Mouse (Mus musculus) right cerebral cortex, postnatal 4 days (tissue): Measurements from ENCODE around the gene Epor.

Experiments used
- DNase-seq: peaks from one replicate; pipeline ENCODE4 v3.0.0-alpha.2; 2022

Epor gene

DNA sequence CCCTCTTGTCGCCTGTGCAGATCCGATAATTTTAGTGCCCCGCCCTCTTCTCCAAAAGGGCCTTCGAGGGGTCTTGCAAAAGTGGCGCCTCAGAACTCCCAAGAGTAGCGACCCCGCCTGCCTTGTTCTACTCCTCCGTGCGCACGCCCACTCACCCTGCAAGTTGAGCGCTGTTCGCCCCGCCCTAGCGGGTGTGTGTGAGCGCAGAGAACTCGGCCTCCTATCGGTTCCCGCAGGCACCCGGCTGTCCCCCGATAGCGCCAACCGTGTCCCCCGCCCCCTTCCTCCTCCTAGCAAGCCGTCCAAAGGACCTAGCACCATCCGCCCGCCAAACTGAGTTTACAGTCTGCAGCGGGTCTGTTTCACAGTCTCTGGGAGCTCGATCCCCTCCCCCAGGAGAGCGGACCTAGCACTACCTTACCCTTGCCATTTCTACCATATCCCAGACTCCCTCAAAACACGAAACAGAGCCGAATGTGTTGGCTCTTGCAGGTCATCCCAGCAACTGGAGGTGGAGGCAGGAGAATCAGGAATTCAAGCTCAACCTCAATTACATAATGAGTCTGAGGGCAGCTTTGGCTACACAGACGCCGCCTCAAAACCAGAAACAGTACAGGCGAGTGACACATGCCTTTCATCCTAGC lies 768 bp downstream of the Epor start:
- peak; percentile 60 for DNase-seq

- no peak for DNase-seq
These were observed 1.3 kb downstream of the Epor start for GRCm38 (mm10) chr9:21962010-21962409.

DNA sequence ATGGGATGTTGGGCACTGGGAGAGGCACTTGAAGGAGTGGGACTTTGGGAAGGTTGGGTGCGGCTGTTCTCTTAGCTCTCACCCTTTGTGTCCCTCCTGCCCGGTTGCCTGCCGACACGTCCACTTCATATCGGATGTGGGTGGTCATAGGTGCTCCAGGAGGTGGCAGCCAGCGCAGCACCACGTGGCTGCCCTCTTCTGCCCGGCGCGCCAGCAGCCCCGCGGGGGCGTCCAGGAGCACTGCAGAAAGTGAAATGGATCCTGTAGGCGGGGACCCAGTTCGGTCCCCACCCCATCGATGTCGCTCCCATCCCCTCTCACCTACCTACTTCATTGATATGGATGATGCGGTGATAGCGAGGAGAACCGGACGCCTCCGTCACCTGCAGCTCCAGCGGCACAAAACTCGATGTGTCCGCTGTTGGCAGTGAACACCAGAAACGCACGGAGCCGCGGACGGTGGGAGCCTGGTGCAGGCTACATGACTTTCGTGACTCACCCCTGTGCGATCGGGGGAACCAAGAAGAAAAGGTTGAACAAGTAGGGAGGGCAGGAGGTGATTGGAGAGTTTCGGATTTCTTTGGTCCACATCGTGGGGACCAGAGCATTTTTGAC lies 1.8 kb downstream of the Epor start:
- no peak for DNase-seq

DNA sequence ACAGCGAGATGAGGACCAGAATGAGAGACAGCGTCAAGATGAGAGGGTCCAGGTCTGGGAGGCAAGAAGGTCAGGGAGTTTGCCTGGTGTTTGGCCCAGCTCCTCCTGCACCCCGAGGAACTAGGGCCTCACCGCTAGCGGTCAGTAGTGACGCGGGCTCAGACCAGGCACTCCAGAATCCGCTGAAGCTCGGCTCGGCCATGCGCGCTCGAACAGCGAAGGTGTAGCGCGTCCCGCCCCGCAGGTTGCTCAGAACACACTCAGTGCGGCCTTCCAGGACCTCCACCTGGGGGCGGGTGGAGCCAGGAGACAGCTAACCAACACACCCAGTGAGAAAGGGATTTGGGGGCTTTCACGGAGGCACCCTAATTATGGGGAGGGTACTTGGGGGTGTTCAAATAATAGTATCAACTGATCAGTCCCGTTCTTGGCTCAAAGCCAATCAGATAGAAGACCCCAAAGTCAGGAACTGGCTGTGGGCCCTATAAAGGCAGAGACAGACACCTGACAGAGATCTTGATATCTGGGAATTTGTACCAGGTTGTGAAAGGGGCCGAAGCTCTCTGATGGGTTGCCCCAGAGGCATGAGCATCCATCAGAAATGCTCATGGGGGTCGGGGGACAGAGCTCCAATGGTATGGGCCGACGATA lies 2.6 kb downstream of the Epor start:
- DNase-seq, result no peak

- DNase-seq, result no peak
These were observed 3.2 kb downstream of the Epor start for GRCm38 (mm10) chr9:21960135-21960534.

GRCm38 (mm10) chr9:21959244-21959643 lies 4.1 kb downstream of the Epor start:
- no peak for DNase-seq

DNA sequence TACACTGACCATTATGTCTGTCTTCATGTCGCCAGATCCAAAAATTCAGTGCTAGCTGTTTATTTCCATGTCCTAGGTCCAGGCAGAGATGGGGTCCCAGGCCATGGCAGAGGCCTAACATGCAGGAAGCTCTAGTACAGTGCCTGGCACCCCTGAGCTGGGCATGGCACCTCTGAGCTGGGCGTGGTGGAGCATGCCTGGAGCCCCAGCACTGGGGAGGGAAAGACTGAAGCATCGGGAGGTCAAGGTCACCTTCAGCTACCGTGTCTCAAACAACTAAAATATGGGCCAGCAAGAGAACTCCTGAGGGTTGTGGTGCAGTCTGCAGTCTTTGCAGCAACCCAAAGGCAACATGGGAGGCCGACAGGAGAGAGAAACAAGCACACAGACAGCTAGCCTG lies 4.9 kb downstream of the Epor start:
- no peak for DNase-seq

DNA sequence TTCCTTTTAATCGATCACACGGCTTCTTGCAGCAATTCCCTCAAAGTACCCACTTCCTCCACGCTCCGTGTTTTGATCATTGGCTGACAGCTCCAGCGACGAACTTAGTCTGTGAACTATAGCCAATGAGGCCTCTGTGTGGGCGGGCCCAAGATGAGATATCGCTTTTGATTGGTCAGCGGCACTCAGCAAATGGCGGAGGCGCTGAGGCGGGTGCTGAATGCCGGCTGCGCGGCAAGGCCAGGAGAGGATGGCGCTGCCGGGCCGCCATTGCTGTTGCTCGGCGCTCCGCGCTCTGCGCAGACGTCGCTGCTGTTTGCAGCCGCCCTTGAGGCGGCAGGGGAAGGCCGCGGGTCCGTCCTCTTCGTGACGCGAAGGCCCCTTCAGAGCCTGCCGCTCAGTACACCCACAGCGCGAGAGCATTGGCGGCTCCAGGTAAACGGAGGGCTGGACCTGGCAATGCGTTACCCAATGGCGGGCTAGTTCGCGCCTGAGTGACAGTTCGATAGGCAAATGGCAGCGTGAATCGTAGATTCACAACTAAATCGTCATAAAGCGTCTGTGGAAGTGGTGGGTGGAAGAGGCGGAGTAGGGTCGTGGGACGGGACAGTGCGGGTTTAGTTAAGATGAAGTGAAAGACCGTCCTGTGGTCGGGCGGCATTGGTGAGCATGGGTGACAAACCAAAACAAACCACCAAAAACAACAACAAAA lies 7.6 kb downstream of the Epor start, which contains the start of gene Swsap1:
Swsap1 (plus strand) TSS at position 186 of the 712 bp plus-strand sequence.
- peak; percentile 96 for DNase-seq

DNA sequence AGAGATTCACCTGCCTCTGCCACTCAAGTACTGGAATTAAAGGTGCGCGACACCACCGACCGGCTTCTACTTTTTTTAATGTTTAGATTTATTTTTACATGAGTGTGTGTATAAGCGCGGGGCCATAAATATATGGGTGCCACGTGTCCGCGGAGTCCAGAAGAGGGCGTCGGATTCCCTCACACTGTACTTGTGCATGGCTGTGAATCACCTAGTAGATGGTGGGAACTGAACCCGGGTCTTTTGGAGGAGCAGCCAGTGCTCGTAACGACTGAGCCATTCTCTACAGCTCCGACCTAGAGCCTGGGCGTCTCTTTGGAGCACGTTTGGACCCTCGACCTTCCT lies 8.1 kb downstream of the Epor start:
- DNase-seq, result no peak

DNA sequence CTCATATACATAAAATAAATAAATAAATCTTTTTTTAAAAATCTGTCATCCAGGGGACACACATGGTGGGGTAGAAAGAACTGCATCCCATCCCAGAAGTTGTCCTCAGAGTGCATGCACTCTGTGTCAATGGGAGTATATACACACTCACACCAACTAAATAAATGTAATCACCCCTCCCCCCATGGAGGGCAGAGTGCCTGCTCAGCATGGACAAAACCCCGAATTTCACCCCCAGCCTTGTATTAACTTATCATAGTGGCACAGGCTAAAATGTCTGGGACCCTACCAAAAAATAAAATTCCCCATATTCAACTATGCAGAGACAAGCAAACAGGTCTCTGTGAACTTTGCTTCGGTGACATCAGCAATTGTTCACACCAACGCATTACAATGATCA lies 8.7 kb downstream of the Epor start:
- no peak for DNase-seq

DNA sequence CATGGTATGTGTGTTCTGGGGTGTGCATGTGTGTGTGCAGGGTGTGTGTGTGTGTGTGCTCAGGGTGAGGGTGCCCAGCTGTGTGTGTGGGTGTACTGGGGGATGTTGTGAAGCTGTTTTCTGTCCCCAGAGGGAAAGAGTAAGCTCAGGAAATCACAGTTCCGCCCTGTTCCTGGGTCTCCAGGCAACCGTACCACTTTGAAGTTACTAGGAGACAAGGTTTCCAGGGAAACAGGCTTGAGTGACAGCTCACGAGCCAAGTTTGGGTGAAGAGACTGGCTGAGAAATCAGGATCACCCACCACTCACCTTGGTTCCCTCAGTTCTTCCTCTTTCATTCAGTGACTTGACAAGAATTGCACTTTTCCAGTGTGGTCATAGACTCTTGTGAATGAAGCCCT lies 9.7 kb downstream of the Epor start:
- peak; percentile 51 for DNase-seq

GRCm38 (mm10) chr9:21951977-21952376 lies 11.3 kb downstream of the Epor start:
- DNase-seq, result no peak

DNA sequence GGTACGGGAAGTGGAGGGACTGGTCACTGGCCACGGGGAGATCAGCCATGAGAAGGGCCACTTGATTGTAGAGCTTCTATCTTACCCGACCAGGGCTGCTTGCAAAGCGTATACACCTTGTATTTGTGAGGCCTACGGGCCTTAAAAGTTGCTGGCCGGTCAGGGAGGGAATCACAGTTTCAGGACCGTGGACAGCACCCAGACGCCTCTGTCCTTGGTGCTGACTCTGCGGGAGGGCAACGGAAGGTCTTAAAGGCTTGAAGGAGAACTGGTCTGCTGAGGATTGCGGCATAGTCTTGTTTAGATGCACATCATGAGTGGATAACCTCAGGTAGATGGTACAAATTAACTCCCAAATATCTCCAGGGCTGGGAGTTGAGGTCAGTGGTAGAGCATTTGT lies 13.0 kb downstream of the Epor start:
- DNase-seq, result peak; percentile 40

DNA sequence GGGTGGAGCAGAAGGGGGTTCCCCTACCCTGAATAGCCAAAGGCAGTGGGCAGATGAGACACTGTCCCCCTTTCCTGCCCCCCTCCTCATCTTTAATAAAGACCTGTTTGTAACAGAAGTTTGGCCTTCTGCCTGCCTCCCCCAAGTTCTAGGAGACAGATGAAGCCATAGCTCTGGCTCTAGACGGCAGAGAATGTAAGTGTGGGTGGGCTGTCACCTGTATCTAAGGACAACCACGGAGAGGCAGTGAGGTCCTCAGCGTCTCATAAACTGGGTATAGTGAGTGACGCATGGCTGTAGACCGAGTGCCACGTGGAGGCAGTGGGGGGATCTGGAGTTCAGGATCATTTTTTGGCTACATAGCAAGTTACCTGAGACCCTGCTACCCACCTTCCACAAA lies 14.5 kb downstream of the Epor start:
- DNase-seq, result no peak

DNA sequence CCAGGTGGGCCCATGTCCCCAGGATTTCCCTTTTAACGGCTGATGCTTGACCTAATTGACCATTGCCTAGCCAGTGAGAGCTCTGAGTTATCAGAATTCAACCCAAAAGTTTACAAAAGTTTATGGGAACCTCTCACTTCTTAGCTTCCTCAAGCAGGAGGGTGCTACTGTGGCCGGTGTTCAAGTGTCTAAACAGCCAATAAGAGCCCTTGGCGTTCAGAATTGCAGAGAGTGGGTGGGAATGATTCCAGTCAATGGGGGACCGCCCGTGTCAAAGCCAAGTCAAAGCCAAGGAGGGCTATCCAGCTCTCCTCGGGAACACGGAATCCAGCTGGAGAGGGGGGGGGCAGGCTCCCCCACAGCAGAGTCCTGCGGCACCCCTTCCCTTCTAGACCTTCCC lies 15.2 kb downstream of the Epor start:
- DNase-seq, result no peak

GRCm38 (mm10) chr9:21947540-21948130 lies 15.7 kb downstream of the Epor start:
- DNase-seq, result no peak

GRCm38 (mm10) chr9:21944267-21944666 lies 19.0 kb downstream of the Epor start:
- no peak for DNase-seq

GRCm38 (mm10) chr9:21943638-21944037 lies 19.7 kb downstream of the Epor start:
- no peak for DNase-seq

GRCm38 (mm10) chr9:21943046-21943445 lies 20.3 kb downstream of the Epor start:
- no peak for DNase-seq

DNA sequence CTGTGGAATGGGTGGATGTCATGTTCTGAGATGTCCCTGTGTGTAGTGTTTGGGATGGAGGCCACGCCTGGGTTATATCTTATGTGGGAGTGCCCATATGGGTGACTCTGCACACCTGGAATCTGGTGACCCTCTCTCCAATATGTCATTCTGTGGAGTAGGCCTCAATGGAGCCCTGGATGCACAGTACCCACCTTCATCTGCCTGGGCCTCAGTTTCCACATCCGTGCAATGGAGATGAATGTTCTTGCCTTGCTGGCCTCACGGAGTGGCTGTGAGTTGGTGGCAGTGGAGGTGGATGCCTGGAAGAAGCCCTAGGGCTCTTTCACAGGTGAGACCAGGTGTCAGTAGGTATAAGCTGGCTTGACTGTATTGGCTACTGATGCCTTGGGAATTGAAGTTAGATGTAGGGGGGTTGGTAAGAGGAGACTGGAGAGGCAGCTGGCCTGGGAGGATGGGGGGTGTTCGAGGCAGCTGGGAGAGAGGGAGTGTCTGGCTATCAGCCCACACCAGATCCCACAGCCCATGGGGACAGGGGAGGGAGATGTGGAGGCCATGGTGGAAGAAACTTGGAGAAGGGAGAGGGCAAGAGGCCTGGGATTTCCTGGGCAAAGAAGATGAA lies 25.0 kb downstream of the Epor start:
- no peak for DNase-seq

DNA sequence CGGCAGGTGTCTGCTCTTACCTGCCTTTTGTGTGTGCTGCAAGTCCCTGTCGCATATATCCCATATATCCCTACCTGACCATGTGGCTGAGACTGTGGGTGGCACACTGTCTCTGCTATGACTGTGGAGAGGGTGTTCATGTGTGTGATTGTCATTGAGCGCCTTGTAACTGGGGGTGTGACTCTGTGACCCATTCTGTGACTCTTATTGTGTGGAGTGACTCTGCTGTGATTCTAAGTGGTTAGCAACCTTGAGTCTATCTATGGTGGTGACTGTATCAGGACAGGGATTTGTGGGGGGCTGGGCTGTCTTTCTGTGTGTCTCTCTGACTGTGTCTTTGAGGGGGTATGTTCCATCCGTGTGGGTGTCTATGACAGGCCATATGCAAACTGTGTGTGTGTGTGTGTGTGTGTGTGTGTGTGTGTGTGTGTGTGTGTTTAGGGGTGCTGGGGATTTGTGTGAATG lies 25.6 kb downstream of the Epor start:
- no peak for DNase-seq

- DNase-seq, result peak; percentile 98
These were observed 26.4 kb downstream of the Epor start, which contains the start of gene Plppr2 for GRCm38 (mm10) chr9:21936692-21937570. Gene Plppr2, plus strand, starts transcription at chr9:21937033.
